Mouse (Mus musculus) G1E (cell line): ENCODE measurements at regions not wholly inside any gene's neighbourhood (a gene's known extent, or its start where the extent isn't known, plus 50 kb on each side); places are given as distances from the start of the nearest gene placed in this dataset.

Source experiments
- ATAC-seq: 2 replicates; pipeline ENCODE4 v1.8.0; 2016; ENCODE audit warnings: mild to moderate bottlenecking; ENCODE audit not compliant: insufficient number of reproducible peaks, poor library complexity, low FRiP score, severe bottlenecking; ENCODE audit errors: extremely low read depth
- DNase-seq: peaks from one replicate; pipeline ENCODE4 v3.0.0; 2012; ENCODE audit warnings: low spot score
- H3K27me3 ChIP-seq: 2 replicates; pipeline ENCODE4 v1.6.1; 2012; ENCODE audit warnings: mild to moderate bottlenecking, low read length, inconsistent platforms; ENCODE audit not compliant: insufficient read depth
- H3K36me3 ChIP-seq: replicated peaks from 2 replicates; pipeline ENCODE3; 2012; ENCODE audit warnings: mild to moderate bottlenecking, inconsistent platforms
- H3K4me1 ChIP-seq: 2 replicates; pipeline ENCODE4 v1.6.1; 2012; ENCODE audit warnings: low read depth, low read length, inconsistent platforms, mixed read lengths; ENCODE audit not compliant: insufficient read depth
- H3K4me3 ChIP-seq: 2 replicates; pipeline ENCODE4 v1.5.1; 2012; ENCODE audit warnings: low read depth, mild to moderate bottlenecking, inconsistent platforms, low read length, moderate library complexity, mixed read lengths
- H3K9me3 ChIP-seq: replicated peaks from 2 replicates; pipeline ENCODE4 v1.6.1; 2012; ENCODE audit warnings: inconsistent platforms
- CTCF ChIP-seq: IDR thresholded peaks from 2 replicates; pipeline ENCODE4 v1.5.1; 2012; ENCODE audit warnings: low read depth, low read length, inconsistent platforms, mixed read lengths
- GATA1 ChIP-seq: IDR thresholded peaks from 2 replicates; pipeline ENCODE4 v1.6.1; 2012; ENCODE audit warnings: borderline replicate concordance, low read length, inconsistent platforms, mixed read lengths
- GATA2 ChIP-seq: IDR thresholded peaks from 2 replicates; pipeline ENCODE4 v1.6.1; 2012; ENCODE audit warnings: low read depth, low read length, inconsistent platforms, borderline replicate concordance
- POLR2AphosphoS5 ChIP-seq: IDR thresholded peaks from 2 replicates; pipeline ENCODE4 v1.6.1; 2012; ENCODE audit warnings: low read depth, low read length, inconsistent platforms; ENCODE audit not compliant: insufficient replicate concordance
- TAL1 ChIP-seq: conservative IDR thresholded peaks from 2 replicates; pipeline ENCODE4 v1.6.1; 2012; ENCODE audit warnings: low read depth, low read length, inconsistent platforms, mixed read lengths

GRCm38 (mm10) chr5:112018925-112019324 is 233.4 kb downstream of the Cryba4 start:
- H3K4me1 ChIP-seq: no peaks in the 10 kb centered on the region
- H3K4me3 ChIP-seq: no peak overlapping the region
- DNase-seq (no peak), ATAC-seq (no peak)
- H3K36me3 ChIP-seq: no peaks in the 10 kb centered on the region
- TF ChIP-seq CTCF: no peak
- H3K9me3 ChIP-seq: peaks cover 67% of the 10 kb centered on the region
- H3K27me3 ChIP-seq: no peaks in the 10 kb centered on the region

- Histone ChIP-seq H3K36me3 (no peaks in the 10 kb centered on the region), H3K27me3 (no peaks in the 10 kb centered on the region), H3K4me3 (no peak overlapping the region), H3K9me3 (peaks cover 64% of the 10 kb centered on the region), H3K4me1 (no peaks in the 10 kb centered on the region)
- TF ChIP-seq TAL1 (no peak), CTCF (no peak), GATA2 (no peak), POLR2AphosphoS5 (no peak), GATA1 (no peak)
- ATAC-seq: no peak
- no peak for DNase-seq
Measured at GRCm38 (mm10) chr5:112020882-112021281, 231.4 kb downstream of the Cryba4 start.

GRCm38 (mm10) chr5:112029955-112030354 is 222.4 kb downstream of the Cryba4 start:
- no peaks in the 10 kb centered on the region for H3K36me3 ChIP-seq
- no peak for TF ChIP-seq TAL1
- no peak for TF ChIP-seq CTCF
- H3K9me3 ChIP-seq: peaks cover 79% of the 10 kb centered on the region
- ATAC-seq (no peak), DNase-seq (no peak)
- H3K4me1 ChIP-seq: no peaks in the 10 kb centered on the region
- H3K27me3 ChIP-seq: no peaks in the 10 kb centered on the region
- H3K4me3 ChIP-seq: no peak overlapping the region

- Histone ChIP-seq H3K4me3 (no peak overlapping the region), H3K36me3 (no peaks in the 10 kb centered on the region), H3K4me1 (no peaks in the 10 kb centered on the region), H3K9me3 (peaks cover 90% of the 10 kb centered on the region), H3K27me3 (no peaks in the 10 kb centered on the region)
- TF ChIP-seq GATA1 (no peak), TAL1 (no peak), POLR2AphosphoS5 (no peak), GATA2 (no peak), CTCF (no peak)
- no peak for ATAC-seq
- DNase-seq: no peak
Measured at GRCm38 (mm10) chr5:112032036-112032435, 220.3 kb downstream of the Cryba4 start.

DNA sequence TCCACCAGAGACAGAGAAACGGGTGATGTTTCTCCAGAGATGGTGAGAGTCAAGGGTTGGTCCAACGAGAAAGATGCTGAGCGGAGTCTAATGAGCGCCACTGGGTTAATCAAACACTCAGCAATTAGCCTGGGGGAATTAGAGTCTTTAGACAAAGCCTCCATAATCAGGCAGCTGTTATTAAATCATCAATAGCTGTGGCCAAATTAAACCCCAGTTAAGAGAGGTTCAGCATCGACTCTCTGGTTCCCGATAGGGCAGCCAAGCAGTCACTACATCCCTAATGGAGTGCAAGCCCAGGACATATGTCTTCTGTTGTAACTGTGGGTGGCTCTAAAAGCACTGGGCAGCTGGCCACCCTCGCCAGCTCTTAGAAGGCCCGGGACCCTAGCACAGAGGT is 216.9 kb downstream of the Cryba4 start:
- TF ChIP-seq POLR2AphosphoS5 (no peak), TAL1 (no peak), GATA2 (no peak), CTCF (no peak)
- Histone ChIP-seq H3K4me3 (no peak overlapping the region), H3K27me3 (no peaks in the 10 kb centered on the region), H3K9me3 (peaks cover 92% of the 10 kb centered on the region), H3K4me1 (no peaks in the 10 kb centered on the region), H3K36me3 (no peaks in the 10 kb centered on the region)
- DNase-seq (no peak), ATAC-seq (no peak)

- Histone ChIP-seq H3K36me3 (no peaks in the 10 kb centered on the region), H3K4me3 (no peak overlapping the region), H3K27me3 (no peaks in the 10 kb centered on the region), H3K4me1 (no peaks in the 10 kb centered on the region), H3K9me3 (peaks cover 93% of the 10 kb centered on the region)
- TF ChIP-seq GATA2 (no peak), CTCF (no peak), GATA1 (no peak), POLR2AphosphoS5 (no peak), TAL1 (no peak)
- no peak for DNase-seq
- no peak for ATAC-seq
Measured at GRCm38 (mm10) chr5:112037080-112037479, 215.2 kb downstream of the Cryba4 start.

DNA sequence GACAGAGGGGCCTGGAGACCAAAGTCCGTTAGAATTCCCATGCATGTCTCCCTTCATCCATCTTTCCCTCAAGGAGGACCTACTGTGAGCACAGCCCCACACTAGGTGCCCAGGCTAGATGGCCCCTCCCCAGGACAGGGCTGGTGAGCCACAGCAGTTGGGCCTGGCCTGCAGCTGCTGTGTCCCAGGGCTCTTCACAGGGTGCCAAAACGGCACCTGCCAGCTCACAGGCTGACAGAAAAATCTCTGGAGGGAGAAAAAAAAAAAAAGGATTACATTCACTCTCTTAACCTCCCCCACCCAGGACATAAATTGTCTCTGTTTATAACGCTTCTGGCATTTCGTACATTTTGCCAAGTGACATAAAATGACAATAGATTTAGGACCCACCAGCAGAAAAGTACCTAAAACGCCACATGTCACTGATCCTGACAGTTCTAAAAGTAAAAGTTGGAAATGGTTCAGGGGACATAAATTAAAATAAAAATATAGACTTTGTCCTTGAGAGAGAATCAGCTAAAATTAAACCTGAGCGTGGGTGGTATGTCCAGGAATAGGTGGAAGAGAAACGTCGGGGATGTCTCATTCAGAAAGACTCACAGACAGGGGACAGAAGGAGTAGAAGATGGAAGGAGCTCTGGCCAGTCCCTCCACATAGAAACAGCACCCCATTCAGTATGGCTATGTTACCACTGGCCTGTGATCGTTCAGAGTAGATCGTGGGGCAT is 212.5 kb downstream of the Cryba4 start:
- Histone ChIP-seq H3K4me1 (no peaks in the 10 kb centered on the region), H3K9me3 (peaks cover 88% of the 10 kb centered on the region)

More for the DNA sequence above, 212.5 kb downstream of the Cryba4 start:
- DNase-seq (no peak), ATAC-seq (no peak)
- TF ChIP-seq CTCF (no peak), GATA2 (no peak), POLR2AphosphoS5 (no peak)
- H3K27me3 ChIP-seq: no peaks in the 10 kb centered on the region
- H3K36me3 ChIP-seq: no peaks in the 10 kb centered on the region
- no peak overlapping the region for H3K4me3 ChIP-seq
